Mouse (Mus musculus) liver, adult 2 months (tissue): ENCODE data around the gene Sh3rf3. TPM values are rescaled to one million over a fixed set of nuclear protein-coding genes. Genes with fewer than 3 reads are reported as not detected.
"Not testable (repeated sequence)": the region's sequence is repeated elsewhere in the genome, so short reads cannot be mapped to it uniquely, and the experiment has no call there.

Source experiments
- DNase-seq: peaks from one replicate; pipeline ENCODE4 v3.0.0-alpha.2; 2011; ENCODE audit warnings: low read depth, low spot score; ENCODE audit errors: extremely low read depth
- H3K27ac ChIP-seq: fragments of 200-500 bp; replicated peaks from 2 replicates; pipeline ENCODE4 v1.5.1; 2012; ENCODE audit warnings: low read depth, mild to moderate bottlenecking, control low read depth, inconsistent platforms, low read length; ENCODE audit not compliant: insufficient read depth
- H3K27me3 ChIP-seq: fragments of 200-500 bp; 2 replicates; pipeline ENCODE4 v1.6.1; 2012; ENCODE audit warnings: mild to moderate bottlenecking, moderate library complexity, low read length, inconsistent platforms; ENCODE audit not compliant: control insufficient read depth, insufficient read depth
- H3K36me3 ChIP-seq: fragments of 200-500 bp; 2 replicates; pipeline ENCODE4 v1.6.1; 2012; ENCODE audit warnings: low read length, inconsistent platforms; ENCODE audit not compliant: control insufficient read depth, insufficient read depth
- H3K4me1 ChIP-seq: fragments of 200-500 bp; 2 replicates; pipeline ENCODE4 v1.6.1; 2011; ENCODE audit warnings: low read length; ENCODE audit not compliant: control insufficient read depth, insufficient read depth
- H3K4me3 ChIP-seq: fragments of 200-500 bp; 2 replicates; pipeline ENCODE4 v1.5.1; 2011; ENCODE audit warnings: low read depth, mild to moderate bottlenecking, control low read depth, low read length, moderate library complexity; ENCODE audit not compliant: insufficient read depth
- H3K79me2 ChIP-seq: fragments of 200-500 bp; 2 replicates; pipeline ENCODE4 v1.6.1; 2012; ENCODE audit warnings: inconsistent platforms, mild to moderate bottlenecking, low read length, moderate library complexity; ENCODE audit not compliant: control insufficient read depth, insufficient read depth
- H3K9ac ChIP-seq: fragments of 200-500 bp; 2 replicates; pipeline ENCODE4 v1.6.1; 2012; ENCODE audit warnings: low read depth, mild to moderate bottlenecking, control low read depth, inconsistent platforms, low read length
- CTCF ChIP-seq: fragments of 200-500 bp; IDR thresholded peaks from 2 replicates; pipeline ENCODE4 v1.5.1; 2011; ENCODE audit warnings: low read depth, low read length, control low read depth
- POLR2A ChIP-seq: fragments of 200-500 bp; IDR thresholded peaks from 2 replicates; pipeline ENCODE4 v1.6.1; 2011; ENCODE audit warnings: low read length, control low read depth; ENCODE audit not compliant: insufficient read depth; ENCODE audit errors: extremely low read depth
- WGBS: fragments of 180-500 bp; shearing (Covaris S2); methylation state at CpG from one replicate; pipeline ENCODE4 v1.1.7; 2018; 5-methylcytosine and 5-hydroxymethylcytosine counted together
- polyA plus RNA-seq: library from polyadenylated mRNA; depleted of rRNA; stranded (reverse); fragments of >200 nt; gene quantifications from 2 replicates; pipeline ENCODE4 v1.2.3, GENCODE M21; 2012
- total RNA-seq: library from RNA; depleted of rRNA; stranded (reverse); fragments of >200 nt; gene quantifications from 2 replicates; pipeline ENCODE4 v1.2.3, GENCODE M21; 2014

Gene Sh3rf3
- total and polyA plus RNA-seq, 2 experiments: not detected

- Histone ChIP-seq H3K27me3 (no peaks in the 10 kb centered on the region), H3K27ac (no peak overlapping the region), H3K9ac (no peak overlapping the region), H3K4me3 (no peak overlapping the region), H3K4me1 (no peaks in the 10 kb centered on the region), H3K79me2 (no peaks in the 10 kb centered on the region), H3K36me3 (no peaks in the 10 kb centered on the region)
- TF ChIP-seq CTCF: no peak
- TF ChIP-seq POLR2A: no peak
- DNase-seq: no peak
- WGBS: 92% methylated on average over 7 of the region's 7 CpGs
Measured at GRCm38 (mm10) chr10:59091988-59092387, 278.8 kb downstream of the Sh3rf3 start.

GRCm38 (mm10) chr10:59103076-59103475, 289.9 kb downstream of the Sh3rf3 start:
- H3K4me1 ChIP-seq, DNase-seq, H3K36me3 ChIP-seq, H3K4me3 ChIP-seq, H3K27me3 ChIP-seq, H3K9ac ChIP-seq, H3K27ac ChIP-seq, H3K79me2 ChIP-seq: not testable (repeated sequence)
- WGBS: 89% methylated on average over 5 of the region's 5 CpGs

- WGBS: 83% methylated on average over 5 of the region's 5 CpGs
- no peak overlapping the region for H3K27ac ChIP-seq
- H3K9ac ChIP-seq: no peak overlapping the region
- no peaks in the 10 kb centered on the region for H3K79me2 ChIP-seq
- H3K27me3 ChIP-seq: no peaks in the 10 kb centered on the region
- no peak for DNase-seq
- H3K36me3 ChIP-seq: no peaks in the 10 kb centered on the region
- H3K4me1 ChIP-seq: no peaks in the 10 kb centered on the region
- no peak overlapping the region for H3K4me3 ChIP-seq
- TF ChIP-seq CTCF: no peak
- no peak for TF ChIP-seq POLR2A
Measured at GRCm38 (mm10) chr10:59104683-59105082, 291.5 kb downstream of the Sh3rf3 start.

DNA sequence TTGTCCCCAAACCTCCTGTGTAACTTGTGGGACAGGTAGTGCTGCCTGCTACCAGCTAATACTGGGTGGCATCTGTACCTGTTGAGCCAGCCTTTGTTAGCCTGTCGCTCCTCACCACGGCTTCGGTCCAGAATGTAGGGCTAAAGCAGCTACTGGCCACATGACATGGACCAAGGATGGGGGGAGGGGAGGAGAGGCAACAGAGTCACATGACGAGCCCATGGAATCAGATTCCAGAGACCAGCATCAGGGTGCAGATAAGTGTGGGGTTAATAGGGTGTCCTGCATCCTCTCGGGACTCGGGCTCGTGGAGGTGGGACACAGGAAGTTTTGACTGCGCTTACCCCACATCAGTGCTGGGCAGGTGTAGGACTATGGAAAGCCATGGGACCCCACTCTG, 292.7 kb downstream of the Sh3rf3 start:
- no peaks in the 10 kb centered on the region for H3K27me3 ChIP-seq
- no peak for DNase-seq
- H3K27ac ChIP-seq: no peak overlapping the region
- H3K79me2 ChIP-seq: no peaks in the 10 kb centered on the region
- H3K9ac ChIP-seq: no peak overlapping the region
- H3K4me3 ChIP-seq: no peak overlapping the region
- H3K36me3 ChIP-seq: no peaks in the 10 kb centered on the region
- no peaks in the 10 kb centered on the region for H3K4me1 ChIP-seq
- no peak for TF ChIP-seq POLR2A
- TF ChIP-seq CTCF: no peak
- 82% methylated on average over 8 of the region's 8 CpGs for WGBS

DNA sequence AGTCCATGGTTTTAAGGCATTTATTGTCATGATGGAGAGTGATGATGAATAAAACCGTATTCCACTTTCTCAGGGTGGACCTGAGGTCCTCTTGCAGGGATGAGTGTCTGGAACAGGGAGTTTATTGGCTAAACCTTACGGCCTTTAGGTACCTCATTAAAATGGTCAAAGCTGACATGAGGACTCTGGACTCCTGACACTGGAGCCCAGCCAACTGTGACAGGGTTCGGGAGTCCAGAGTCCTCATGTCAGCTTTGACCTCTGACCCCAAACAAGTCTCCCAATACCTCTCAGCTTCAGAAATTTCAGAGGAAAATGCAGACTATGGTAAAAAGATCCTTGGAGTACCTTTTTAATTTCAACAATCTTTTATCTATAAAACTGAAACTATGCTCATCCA, 293.5 kb downstream of the Sh3rf3 start:
- Histone ChIP-seq H3K36me3 (no peaks in the 10 kb centered on the region), H3K4me3 (no peak overlapping the region), H3K27ac (no peak overlapping the region), H3K9ac (no peak overlapping the region), H3K4me1 (no peaks in the 10 kb centered on the region), H3K27me3 (no peaks in the 10 kb centered on the region), H3K79me2 (no peaks in the 10 kb centered on the region)
- TF ChIP-seq POLR2A (no peak), CTCF (no peak)
- peak; percentile 37 for DNase-seq
- WGBS: 63% methylated on average over 3 of the region's 3 CpGs

GRCm38 (mm10) chr10:59109015-59109414, 295.9 kb downstream of the Sh3rf3 start:
- Histone ChIP-seq H3K27me3 (no peaks in the 10 kb centered on the region), H3K36me3 (no peaks in the 10 kb centered on the region), H3K4me3 (no peak overlapping the region), H3K4me1 (no peaks in the 10 kb centered on the region), H3K79me2 (no peaks in the 10 kb centered on the region), H3K9ac (no peak overlapping the region), H3K27ac (no peak overlapping the region)
- DNase-seq: peak; percentile 40
- TF ChIP-seq POLR2A: no peak
- peak; percentile 75 for TF ChIP-seq CTCF
- 34% methylated on average over 2 of the region's 2 CpGs for WGBS
